In genomic region chr14:20845577-20846088, GRCm38 (mm10) we compare ENCODE assay signal across 9 mouse cellular contexts. TPM values are rescaled to one million over a fixed set of nuclear protein-coding genes. Genes with fewer than 3 reads are reported as not detected.
DNase-seq lines count a peak whose midpoint lies in the region; ATAC-seq and TF ChIP-seq lines count a peak whose summit lies in the region.
"Had no signal": no experiment of that assay in that cellular context is flagged by ENCODE, and none has a peak within 500 bp of the region (broad histone marks: within the 10 kb centered on the region; RNA-seq: fewer than 3 reads in every experiment).

No protein-coding gene starts in this region.

- no peak for TF ChIP-seq CTCF in bone marrow, adult 2 months (IDR thresholded peaks at IDR 0.05; ENCODE audit: control insufficient read depth, insufficient read depth, low read length)

- ATAC-seq in embryonic facial prominence, embryonic 13.5 days (ENCODE audit: insufficient number of reproducible peaks, insufficient read depth, low FRiP score, low TSS enrichment, low read depth), result no peak
- ATAC-seq in kidney, embryonic 16.5 days (ENCODE audit: low FRiP score, low TSS enrichment), result no peak
- ATAC-seq in megakaryocyte progenitor cell, adult 5-6 weeks (replicated peaks; ENCODE audit: poor library complexity), result peak; percentile 87

- no peak for DNase-seq in embryonic facial prominence, embryonic 10.5 days (ENCODE audit: low spot score)
- no peak for DNase-seq in ovary, postnatal 14 days (ENCODE audit: low spot score)
- no peak for DNase-seq in cerebellum, adult 9-11 months
- no peak for DNase-seq in left cerebral cortex, postnatal 36 days (ENCODE audit: low spot score in 2 of 2)

- WGBS in embryonic facial prominence, embryonic 13.5 days, result 57% methylated on average over 9 of the region's 9 CpGs
- 76% methylated on average over 9 of the region's 9 CpGs for WGBS in embryonic facial prominence, embryonic 10.5 days
- 16% methylated on average over 9 of the region's 9 CpGs for WGBS in bone marrow, adult 2 months
- 70% methylated on average over 9 of the region's 9 CpGs for WGBS in kidney, embryonic 16.5 days

- no peak for TF ChIP-seq POLR2A in bone marrow, adult 2 months (IDR thresholded peaks at IDR 0.05; ENCODE audit: borderline replicate concordance, control insufficient read depth, low read depth, low read length)

- no peaks in the 10 kb centered on the region for H3K4me1 ChIP-seq in embryonic facial prominence, embryonic 13.5 days
- peaks cover 12% of the 10 kb centered on the region for H3K4me1 ChIP-seq in embryonic facial prominence, embryonic 10.5 days
- peaks cover 6% of the 10 kb centered on the region for H3K4me1 ChIP-seq in bone marrow, adult 2 months (ENCODE audit: control insufficient read depth, insufficient read depth, low read length)
- peaks cover 16% of the 10 kb centered on the region for H3K4me1 ChIP-seq in kidney, embryonic 16.5 days (ENCODE audit: insufficient read depth, low read length)

- H3K4me2 ChIP-seq in embryonic facial prominence, embryonic 13.5 days, result no peak overlapping the region
- H3K4me2 ChIP-seq in kidney, embryonic 16.5 days (replicated peaks; ENCODE audit: low read depth, low read length), result no peak overlapping the region
- H3K4me2 ChIP-seq: heart, embryonic 13.5 days had no signal

- H3K27ac ChIP-seq in embryonic facial prominence, embryonic 13.5 days, result peak overlapping the region; percentile 23; the same call in 1 of the 2 replicates
- H3K27ac ChIP-seq in embryonic facial prominence, embryonic 10.5 days (replicated peaks), result no peak overlapping the region; the same call in 1 of the 2 replicates
- H3K27ac ChIP-seq in bone marrow, adult 2 months (ENCODE audit: control insufficient read depth, insufficient read depth, low read depth, low read length, poor library complexity), result peak overlapping the region; percentile 90
- H3K27ac ChIP-seq in kidney, embryonic 16.5 days (ENCODE audit: low read length), result peak overlapping the region; percentile 78
- H3K27ac ChIP-seq: heart, embryonic 13.5 days had no signal

- no peaks in the 10 kb centered on the region for H3K36me3 ChIP-seq in embryonic facial prominence, embryonic 13.5 days
- no peaks in the 10 kb centered on the region for H3K36me3 ChIP-seq in embryonic facial prominence, embryonic 10.5 days (replicated peaks)
- no peaks in the 10 kb centered on the region for H3K36me3 ChIP-seq in kidney, embryonic 16.5 days (ENCODE audit: insufficient read depth, low read length)
- H3K36me3 ChIP-seq: heart, embryonic 13.5 days had no signal

- H3K9ac ChIP-seq in embryonic facial prominence, embryonic 13.5 days, result no peak overlapping the region
- H3K9ac ChIP-seq in kidney, embryonic 16.5 days (replicated peaks; ENCODE audit: low read length), result 0 out of 2 replicates have a peak overlapping the region, but pooled peaks have one; percentile 3
- H3K9ac ChIP-seq: heart, embryonic 13.5 days had no signal

- H3K27me3 ChIP-seq in embryonic facial prominence, embryonic 13.5 days, result no peaks in the 10 kb centered on the region
- H3K27me3 ChIP-seq in embryonic facial prominence, embryonic 10.5 days (replicated peaks; ENCODE audit: low read depth, poor library complexity, severe bottlenecking), result no peaks in the 10 kb centered on the region
- H3K27me3 ChIP-seq in kidney, embryonic 16.5 days (ENCODE audit: insufficient read depth, low read length), result no peaks in the 10 kb centered on the region
- H3K27me3 ChIP-seq: heart, embryonic 13.5 days had no signal

- intact Hi-C loops in left cerebral cortex, postnatal 36 days (cut with DNase I), result no loop called here

- H3K9me3 ChIP-seq in embryonic facial prominence, embryonic 13.5 days, result no peaks in the 10 kb centered on the region
- no peaks in the 10 kb centered on the region for H3K9me3 ChIP-seq in embryonic facial prominence, embryonic 10.5 days
- no peaks in the 10 kb centered on the region for H3K9me3 ChIP-seq in kidney, embryonic 16.5 days (ENCODE audit: low read length)
- H3K9me3 ChIP-seq: heart, embryonic 13.5 days had no signal

- no peak overlapping the region for H3K4me3 ChIP-seq in embryonic facial prominence, embryonic 13.5 days
- no peak overlapping the region for H3K4me3 ChIP-seq in embryonic facial prominence, embryonic 10.5 days
- H3K4me3 ChIP-seq in bone marrow, adult 2 months (replicated peaks; ENCODE audit: control insufficient read depth, low read depth, low read length), result peak overlapping the region; percentile 51
- no peak overlapping the region for H3K4me3 ChIP-seq in kidney, embryonic 16.5 days (ENCODE audit: low read length)
- H3K4me3 ChIP-seq: heart, embryonic 13.5 days had no signal

RNA-seq across cellular contexts. Expression of gene Plau, which starts 9.2 kb away (rescaled TPM):
- polyA plus RNA-seq in embryonic facial prominence, embryonic 13.5 days (2015; fragmentation: Nextera tagmentation; extraction: Ambion mirVana), result 2.3 and 2.4 TPM in 2 replicates
- 0.67 and 1.0 TPM in 2 replicates for polyA plus RNA-seq in embryonic facial prominence, embryonic 10.5 days (2016; fragmentation: Nextera tagmentation; extraction: Ambion mirVana)
- 1.8 and 6.9 TPM in 2 replicates for polyA plus RNA-seq in bone marrow, adult 2 months (2011; ENCODE audit: insufficient read depth, insufficient read length, low replicate concordance, missing spikeins)
- polyA plus RNA-seq in kidney, embryonic 16.5 days (2015; fragmentation: Nextera tagmentation; extraction: Ambion mirVana), result 21.7 and 21.8 TPM in 2 replicates
- 3.4 TPM in 2 replicates for total RNA-seq in megakaryocyte progenitor cell, adult 5-6 weeks (2015)
- total RNA-seq in megakaryocyte progenitor cell, adult 5-6 weeks (2017), result 6.9 and 7.6 TPM in 2 replicates
- 1 to 10 TPM; 6.0 to 8.3 TPM for total RNA-seq in left cerebral cortex, postnatal 36 days (2021)

RNA-seq across cellular contexts. Expression of gene Camk2g, which starts 51.7 kb away (rescaled TPM):
- polyA plus RNA-seq in embryonic facial prominence, embryonic 13.5 days (2015; fragmentation: Nextera tagmentation; extraction: Ambion mirVana), result 62.6 and 75.3 TPM in 2 replicates
- polyA plus RNA-seq in embryonic facial prominence, embryonic 10.5 days (2016; fragmentation: Nextera tagmentation; extraction: Ambion mirVana), result 43.9 and 50.6 TPM in 2 replicates
- 4.8 and 13.8 TPM in 2 replicates for polyA plus RNA-seq in bone marrow, adult 2 months (2011; ENCODE audit: insufficient read depth, insufficient read length, low replicate concordance, missing spikeins)
- polyA plus RNA-seq in kidney, embryonic 16.5 days (2015; fragmentation: Nextera tagmentation; extraction: Ambion mirVana), result 41.7 and 46.0 TPM in 2 replicates
- 22.9 and 29.1 TPM in 2 replicates for total RNA-seq in megakaryocyte progenitor cell, adult 5-6 weeks (2015)
- 47.5 and 52.5 TPM in 2 replicates for total RNA-seq in megakaryocyte progenitor cell, adult 5-6 weeks (2017)
- total RNA-seq in left cerebral cortex, postnatal 36 days (2021), result 100 to 1,000 TPM; 322 to 378 TPM
